Mouse (Mus musculus): ENCODE measurements around the gene Borcs6.
"Not testable (repeated sequence)": the region's sequence is repeated elsewhere in the genome, so short reads cannot be mapped to it uniquely, and the experiment has no call there.

The Borcs6 gene

DNA sequence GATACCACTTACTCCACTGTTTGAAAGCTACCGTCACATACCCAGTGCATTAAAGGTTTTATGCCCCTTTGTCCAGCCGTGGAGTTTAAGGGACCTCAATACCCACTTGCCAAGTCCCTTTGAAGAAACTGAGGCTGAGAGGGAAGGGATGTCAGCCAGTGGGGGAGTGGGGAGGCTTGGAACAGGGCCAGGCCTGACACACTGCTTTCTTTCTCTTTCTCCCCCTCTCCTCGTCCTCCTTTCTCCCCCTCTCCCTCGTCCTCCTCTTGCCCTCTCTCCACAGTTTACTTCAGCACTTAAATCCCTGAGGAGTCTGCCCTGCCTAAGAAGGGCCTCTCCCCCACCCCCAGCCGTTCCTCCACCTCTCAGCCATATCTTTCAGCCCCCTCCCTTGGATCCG lies 30.9 kb downstream of the Borcs6 start:
- DNase-seq, result no peak

DNA sequence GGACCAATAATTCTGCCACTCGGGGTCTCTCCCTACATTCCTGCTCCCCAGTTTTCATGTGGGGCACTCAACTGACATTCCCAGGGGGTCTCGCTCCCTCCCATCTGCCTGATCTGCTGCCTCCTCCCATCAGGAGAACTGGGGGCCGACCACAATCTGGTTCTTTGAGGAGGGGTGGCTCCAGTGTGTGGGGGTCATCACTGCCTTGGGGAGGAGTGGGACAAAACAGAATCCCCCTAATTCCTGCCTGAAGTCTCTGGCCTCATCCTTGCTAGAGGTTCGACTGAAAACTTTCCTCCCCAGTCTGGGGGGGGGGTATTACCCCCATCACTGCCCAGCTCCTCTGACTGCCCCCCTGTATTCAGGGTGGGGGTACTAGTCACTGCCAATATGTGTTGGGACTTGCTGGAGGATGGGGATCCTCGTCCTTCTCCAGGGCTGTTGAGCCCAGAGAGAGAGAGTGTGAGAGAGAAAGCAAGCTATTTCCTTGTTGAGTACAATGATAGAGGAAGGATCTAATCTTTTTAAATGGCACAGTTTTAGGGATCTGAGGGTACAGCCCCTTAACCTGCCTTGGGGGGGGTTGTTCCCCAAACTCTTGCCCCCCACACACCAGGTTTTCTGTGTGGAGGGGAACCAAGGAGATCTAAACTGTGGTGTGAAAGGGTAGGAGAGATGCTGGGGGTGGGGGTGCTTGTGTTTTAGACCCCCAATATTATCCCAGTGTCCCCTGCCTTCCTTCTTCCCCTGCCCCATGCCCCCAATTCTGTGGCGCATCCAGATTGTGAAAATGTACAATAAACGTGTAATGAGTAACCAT lies 32.3 kb downstream of the Borcs6 start:
- DNase-seq, result no peak

DNA sequence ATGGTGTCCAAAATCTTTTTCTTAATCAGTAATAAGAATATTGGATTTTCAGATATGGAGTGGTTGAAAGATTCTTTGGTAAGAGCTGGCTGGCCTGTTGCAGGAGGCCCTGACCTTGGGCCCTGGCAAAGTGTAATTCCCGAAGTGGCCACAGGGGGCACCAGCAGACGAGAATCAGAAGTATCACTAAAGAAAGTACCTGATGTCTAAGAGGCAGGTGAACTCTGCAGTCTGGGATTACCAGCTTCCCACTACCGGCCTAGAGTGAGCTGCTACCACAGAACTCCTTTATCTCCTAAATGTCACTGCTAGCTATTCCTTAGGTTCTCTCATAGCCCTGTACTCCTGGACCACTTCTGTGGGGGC lies 32.9 kb downstream of the Borcs6 start:
- peak; percentile 90 for DNase-seq

DNA sequence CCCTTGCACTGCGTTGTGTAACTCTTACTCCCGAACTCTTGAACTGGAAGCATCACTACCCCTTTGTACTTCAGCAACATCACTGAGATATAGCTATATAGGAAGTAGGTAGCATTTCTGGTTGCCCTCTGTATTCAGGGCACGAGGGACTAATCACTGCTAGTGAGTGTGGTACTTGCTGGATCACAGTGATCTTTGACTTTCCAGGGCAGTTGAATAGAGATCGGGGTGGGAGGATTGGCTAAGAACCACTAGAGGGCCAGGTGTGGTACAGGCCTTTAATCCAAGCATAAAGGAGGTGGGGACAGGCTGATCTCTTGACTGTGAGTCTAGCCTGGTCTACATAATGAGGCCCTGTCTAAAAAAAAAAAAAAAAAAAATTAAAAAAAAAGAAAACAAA lies 33.4 kb downstream of the Borcs6 start:
- DNase-seq, result no peak

DNA sequence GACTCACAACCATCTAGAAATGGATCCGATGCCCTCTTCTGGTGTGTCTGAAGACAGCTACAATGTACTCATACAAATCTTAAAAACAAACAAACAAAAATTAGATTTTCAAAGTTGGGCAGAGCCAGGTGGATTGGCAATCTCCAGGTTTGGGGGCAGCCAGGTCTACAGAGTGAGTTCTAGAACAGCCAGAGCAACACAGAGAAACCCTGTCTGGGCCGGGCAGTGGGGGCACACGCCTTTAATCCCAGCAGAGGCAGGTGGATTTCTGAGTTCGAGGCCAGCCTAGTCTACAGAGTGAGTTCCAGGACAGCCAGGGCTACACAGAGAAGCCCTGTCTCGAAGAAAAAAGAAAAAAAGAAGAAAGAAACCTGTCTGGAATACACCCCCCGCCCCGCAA lies 34.3 kb downstream of the Borcs6 start:
- not testable (repeated sequence) for DNase-seq

DNA sequence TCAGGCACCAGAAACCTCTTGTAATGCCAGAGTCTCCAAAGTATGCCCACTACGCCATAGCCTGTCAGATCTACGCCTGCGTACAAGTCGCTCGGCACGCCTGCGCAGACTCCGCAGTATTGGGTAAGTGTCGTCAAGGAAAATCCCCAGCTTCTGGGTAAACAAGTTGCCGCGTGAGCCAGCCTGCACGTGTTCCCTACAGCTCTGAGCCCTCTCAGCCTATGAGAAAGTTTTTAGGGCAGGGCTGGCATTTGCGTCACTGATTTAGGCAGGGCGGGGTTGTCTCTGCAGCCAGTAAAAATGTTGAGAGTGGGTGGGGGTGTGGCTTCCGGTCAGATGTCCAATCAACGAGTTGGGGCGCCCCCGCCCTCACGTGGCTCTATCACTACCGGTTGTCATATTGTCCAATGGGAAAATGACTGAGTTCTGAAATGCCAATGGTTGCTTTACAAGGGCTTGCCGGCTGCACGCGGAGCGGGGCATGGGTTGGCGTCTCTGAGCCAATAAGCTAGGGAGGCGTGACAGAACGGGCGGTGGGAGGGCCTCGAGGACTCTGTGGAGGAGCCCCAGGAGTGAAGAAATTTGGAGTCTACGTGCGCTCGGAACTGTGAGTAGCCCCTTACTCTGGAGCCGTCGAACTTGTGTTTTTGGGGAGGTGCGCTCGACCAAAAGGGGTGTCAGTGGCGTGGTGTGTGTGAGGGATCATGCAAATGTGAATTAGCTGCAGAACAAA lies 35.3 kb downstream of the Borcs6 start, which contains the start of gene Per1:
Gene Per1 (plus strand): TSS at position 521 of the 733 bp plus-strand sequence.
- DNase-seq, result peak; percentile 98

DNA sequence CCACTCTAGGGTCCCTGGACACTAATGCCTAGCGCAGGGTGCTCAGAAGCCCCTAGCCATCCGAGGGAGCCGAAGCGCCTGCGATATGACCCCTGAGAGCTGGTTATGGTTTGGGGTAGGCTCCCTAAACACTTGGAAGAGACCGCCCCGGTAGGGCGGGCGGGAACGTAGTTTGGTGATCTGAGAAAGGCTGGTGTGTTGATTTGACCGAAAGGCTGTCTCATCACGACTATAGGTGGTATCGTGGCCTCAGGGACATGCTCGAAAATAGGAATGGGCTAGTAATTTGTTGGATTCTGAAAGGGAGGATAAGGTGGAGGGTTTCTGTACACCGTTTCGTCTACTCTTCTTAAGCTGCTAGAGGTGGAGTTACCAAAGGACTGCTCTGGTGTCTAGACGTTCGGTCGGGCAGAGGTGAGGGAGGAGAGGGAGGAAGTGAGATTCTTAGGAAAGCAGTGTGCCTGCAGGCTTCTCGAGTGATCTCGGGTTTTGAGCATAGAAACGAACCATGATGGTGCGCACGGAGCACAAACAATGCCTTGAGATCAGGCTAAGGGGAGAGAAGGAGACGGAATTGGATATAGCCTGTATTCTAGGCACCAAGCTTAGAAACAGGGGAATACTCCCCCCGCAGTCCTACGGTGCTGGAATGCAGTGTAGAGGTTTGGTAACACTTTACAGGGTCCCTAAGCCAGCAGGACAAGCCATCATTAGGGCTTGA lies 36.2 kb downstream of the Borcs6 start:
- DNase-seq, result peak; percentile 45

GRCm38 (mm10) chr11:69096360-69096986 lies 37.0 kb downstream of the Borcs6 start:
- DNase-seq, result no peak

DNA sequence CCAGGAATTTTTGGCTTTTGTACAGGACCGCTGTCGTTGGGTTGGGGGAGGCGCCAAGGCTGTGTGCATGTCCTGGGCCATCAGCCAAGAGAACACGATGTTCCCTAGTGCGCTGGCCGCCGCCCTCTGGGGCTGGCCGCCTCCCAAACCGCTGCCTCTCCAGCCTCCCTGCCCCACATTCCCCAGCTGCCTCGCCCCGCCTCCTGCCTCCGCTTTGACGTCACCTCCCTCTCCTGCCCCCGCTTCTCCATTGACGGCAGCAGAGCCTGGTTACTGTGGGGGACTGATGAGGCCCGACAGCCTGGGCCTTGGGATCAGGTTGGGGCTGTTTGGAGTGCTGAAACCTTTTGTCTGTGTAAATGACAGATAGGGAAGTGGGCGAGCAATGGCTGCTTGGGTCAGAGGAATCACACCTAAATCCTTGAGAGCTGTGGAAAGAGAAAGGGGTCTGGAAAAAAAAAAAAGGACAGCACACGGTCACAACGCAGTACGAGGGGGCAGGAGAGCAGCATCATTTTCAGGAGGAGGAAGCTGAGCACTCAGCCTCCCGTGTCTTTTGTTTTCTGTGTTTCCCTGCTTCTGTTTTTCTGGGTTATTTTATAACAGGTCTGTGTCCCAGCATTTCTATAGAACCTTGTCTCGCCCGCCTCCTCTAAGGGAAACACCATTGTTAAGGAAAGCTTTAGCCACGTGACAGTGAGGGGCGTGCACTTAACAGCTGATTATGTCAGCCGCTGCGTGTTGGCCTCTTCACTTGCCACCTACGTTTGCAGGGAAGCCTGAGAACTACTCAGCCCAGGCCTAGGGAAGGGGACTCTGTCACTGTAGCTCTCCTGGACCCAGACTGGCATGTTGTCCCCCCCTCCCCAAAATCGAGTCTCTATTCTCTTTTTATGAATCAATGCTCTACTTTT lies 37.7 kb downstream of the Borcs6 start:
- DNase-seq, result peak; percentile 92

- peak; percentile 51 for DNase-seq
Measured at GRCm38 (mm10) chr11:69098039-69098761, 38.7 kb downstream of the Borcs6 start.

DNA sequence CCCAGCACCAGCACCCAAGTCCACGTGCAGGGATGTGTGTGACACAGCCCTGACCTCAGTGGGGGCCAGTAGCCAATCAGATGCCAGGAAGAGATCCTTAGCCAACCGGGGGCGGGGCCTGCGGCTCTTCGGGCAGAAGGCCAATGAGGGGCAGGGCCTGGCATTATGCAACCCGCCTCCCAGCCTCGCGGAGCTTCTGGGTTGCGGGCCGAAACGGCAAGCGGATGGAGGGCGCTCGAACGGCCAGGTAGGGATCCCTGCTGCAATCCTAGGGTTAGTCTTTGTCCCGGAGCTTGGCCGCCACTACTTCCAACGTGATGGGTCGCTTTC lies 39.2 kb downstream of the Borcs6 start:
- peak; percentile 90 for DNase-seq

DNA sequence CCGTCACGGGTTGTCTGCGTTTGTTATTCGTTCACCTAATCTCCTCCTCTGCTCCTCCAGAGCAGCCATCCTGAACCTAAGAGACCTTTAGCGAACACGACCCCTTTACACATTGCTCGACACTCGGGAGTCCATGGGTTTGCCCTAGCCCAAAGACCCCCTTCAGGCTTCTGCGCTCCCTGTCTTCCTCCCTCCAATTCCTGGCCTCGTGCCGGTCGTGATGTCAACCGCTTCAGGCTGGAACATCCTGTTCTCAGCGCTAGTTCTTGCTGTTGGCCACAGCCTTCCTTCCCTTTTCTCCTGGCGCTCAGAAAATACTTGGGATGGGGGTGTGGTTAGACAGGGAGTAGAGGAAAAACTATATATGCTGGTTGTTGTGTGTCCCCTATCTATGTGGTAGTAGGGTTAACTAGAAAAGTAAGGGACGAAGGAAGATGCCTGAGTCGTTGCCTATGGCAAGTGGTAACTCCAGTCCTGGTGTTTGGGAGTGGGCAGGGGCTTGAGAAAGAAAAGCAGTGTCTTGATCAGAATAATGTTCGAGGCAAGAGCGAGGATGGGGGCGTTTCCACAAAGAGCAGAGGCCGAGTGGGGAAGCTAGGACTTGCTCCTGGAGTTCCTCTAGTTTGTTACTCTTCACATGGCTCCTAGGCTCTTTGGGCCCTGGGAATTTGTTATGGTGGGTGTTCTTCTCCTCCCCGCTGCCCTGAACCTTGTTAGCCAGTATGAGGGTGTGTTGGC lies 39.8 kb downstream of the Borcs6 start:
- DNase-seq, result peak; percentile 42

- DNase-seq, result peak; percentile 91
Measured at GRCm38 (mm10) chr11:69099915-69100345, 40.4 kb downstream of the Borcs6 start.

GRCm38 (mm10) chr11:69100639-69101360 lies 41.3 kb downstream of the Borcs6 start:
- DNase-seq, result no peak

GRCm38 (mm10) chr11:69101604-69102402 lies 42.3 kb downstream of the Borcs6 start:
- no peak for DNase-seq

DNA sequence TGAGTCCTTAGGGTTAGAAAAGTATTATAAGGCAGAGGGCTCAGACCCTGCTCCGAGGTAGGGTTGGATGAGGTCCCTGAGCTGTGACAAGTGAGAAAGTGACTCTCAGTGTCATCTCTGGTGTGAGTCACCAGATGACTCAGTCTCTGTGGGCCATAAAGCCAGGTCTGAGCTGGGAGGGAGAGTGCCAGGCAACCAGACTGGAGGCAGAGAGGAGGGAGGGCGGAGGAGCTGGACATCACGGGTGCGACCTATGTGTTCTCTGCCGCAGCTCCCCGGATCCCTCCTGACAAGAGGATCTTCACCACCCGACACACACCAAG lies 42.8 kb downstream of the Borcs6 start:
- DNase-seq, result no peak

DNA sequence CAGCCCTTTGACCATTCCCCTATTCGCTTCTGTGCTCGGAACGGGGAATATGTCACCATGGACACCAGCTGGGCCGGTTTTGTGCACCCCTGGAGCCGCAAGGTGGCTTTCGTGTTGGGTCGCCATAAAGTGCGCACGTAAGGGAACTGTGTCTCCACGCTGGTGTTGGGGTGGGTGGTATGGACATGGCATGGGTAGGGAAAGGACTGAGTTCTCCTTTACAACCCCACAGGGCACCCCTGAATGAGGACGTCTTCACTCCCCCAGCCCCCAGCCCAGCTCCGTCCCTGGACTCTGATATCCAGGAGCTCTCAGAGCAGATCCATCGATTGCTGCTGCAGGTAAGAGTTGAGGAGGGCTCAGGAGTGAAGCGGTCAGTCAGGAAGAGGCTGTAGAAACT lies 43.6 kb downstream of the Borcs6 start:
- DNase-seq, result no peak

GRCm38 (mm10) chr11:69103531-69104435 lies 44.3 kb downstream of the Borcs6 start:
- DNase-seq, result no peak
